Mouse (Mus musculus) spleen, postnatal 0 days (tissue): Measurements from ENCODE around the gene Tas2r105. TPM values are rescaled to one million over a fixed set of nuclear protein-coding genes. Genes with fewer than 3 reads are reported as not detected.

Experiments
- polyA plus RNA-seq: library from polyadenylated mRNA; unstranded; fragments of >200 nt; fragmentation: Nextera tagmentation; extraction: Ambion mirVana; gene quantifications from 2 replicates; pipeline ENCODE4 v1.2.1, GENCODE M21; 2015

The Tas2r105 gene
- not detected in 2 replicates for polyA plus RNA-seq

GRCm38 (mm10) chr6:131687395-131687794 is at the start of gene Tas2r105:
Gene Tas2r105 (minus strand): TSS chr6:131687495.

GRCm38 (mm10) chr6:131689963-131690362 is 2.7 kb upstream of the Tas2r105 start, which contains the start of gene Tas2r114:
Gene Tas2r114 (minus strand): TSS chr6:131690063.

GRCm38 (mm10) chr6:131685644-131686043 is 1.7 kb downstream of the Tas2r105 start, which contains the start of gene Tas2r104:
Gene Tas2r104 (minus strand): TSS chr6:131685744.

GRCm38 (mm10) chr6:131678786-131679185 is 8.5 kb downstream of the Tas2r105 start, which contains the start of gene Tas2r106:
Gene Tas2r106 (minus strand): TSS chr6:131678886.

GRCm38 (mm10) chr6:131660049-131660448 is 27.2 kb downstream of the Tas2r105 start, which contains the start of gene Tas2r107:
Gene Tas2r107 (minus strand): TSS chr6:131660149.

Other genes with a start within 250 kb of the Tas2r105 start
- gene 5430401F13Rik, start 201.1 kb downstream of the Tas2r105 start, polyA plus RNA-seq = not detected in 2 replicates
- not detected in 2 replicates for gene Gm6619, start 201.1 kb downstream of the Tas2r105 start, polyA plus RNA-seq
- gene Tas2r130, start 56.6 kb downstream of the Tas2r105 start, polyA plus RNA-seq = not detected in 2 replicates
- not detected in 2 replicates for gene Tas2r107, start 27.3 kb downstream of the Tas2r105 start, polyA plus RNA-seq
- gene Tas2r106, start 8.6 kb downstream of the Tas2r105 start, polyA plus RNA-seq = not detected in 2 replicates
- not detected in 2 replicates for gene Tas2r104, start 1.8 kb downstream of the Tas2r105 start, polyA plus RNA-seq
- not detected in 2 replicates for gene Tas2r114, start 2.6 kb upstream of the Tas2r105 start, polyA plus RNA-seq